Mouse (Mus musculus): ENCODE measurements around the gene Kidins220.

GRCm38 (mm10) chr12:25100411-25101217 lies 125.9 kb downstream of the Kidins220 start:
- TF ChIP-seq CTCF (IDR thresholded peaks at IDR 0.05; ENCODE audit: insufficient read depth, low read depth, low read length) (no peak), POLR2A (IDR thresholded peaks at IDR 0.05; ENCODE audit: insufficient read depth, low read depth, low read length) (no peak)
